Mouse (Mus musculus): Measurements from ENCODE around the gene Tcf7l2.

Tcf7l2 gene

GRCm38 (mm10) chr19:55794194-55794945, 52.8 kb downstream of the Tcf7l2 start:
- DNase-seq (ENCODE audit: low read depth), result no peak

- DNase-seq (ENCODE audit: low read depth), result no peak
Measured at GRCm38 (mm10) chr19:55794946-55795340, 53.3 kb downstream of the Tcf7l2 start.

GRCm38 (mm10) chr19:55795349-55795748, 53.7 kb downstream of the Tcf7l2 start:
- DNase-seq (ENCODE audit: low read depth), result peak; percentile 73

GRCm38 (mm10) chr19:55797834-55798233, 56.2 kb downstream of the Tcf7l2 start:
- DNase-seq (ENCODE audit: low read depth), result no peak

- peak; percentile 51 for DNase-seq (ENCODE audit: low read depth)
Measured at GRCm38 (mm10) chr19:55799411-55799810, 57.8 kb downstream of the Tcf7l2 start.

- DNase-seq (ENCODE audit: low read depth), result no peak
Measured at GRCm38 (mm10) chr19:55800059-55800458, 58.4 kb downstream of the Tcf7l2 start.

GRCm38 (mm10) chr19:55803121-55803520, 61.5 kb downstream of the Tcf7l2 start:
- DNase-seq (ENCODE audit: low read depth), result no peak

GRCm38 (mm10) chr19:55803797-55804196, 62.2 kb downstream of the Tcf7l2 start:
- no peak for DNase-seq (ENCODE audit: low read depth)

- DNase-seq (ENCODE audit: low read depth), result no peak
Measured at GRCm38 (mm10) chr19:55804795-55805194, 63.2 kb downstream of the Tcf7l2 start.

- DNase-seq (ENCODE audit: low read depth), result no peak
Measured at GRCm38 (mm10) chr19:55806434-55807193, 65.0 kb downstream of the Tcf7l2 start.

GRCm38 (mm10) chr19:55807194-55808053, 65.8 kb downstream of the Tcf7l2 start:
- DNase-seq (ENCODE audit: low read depth), result peak; percentile 32

GRCm38 (mm10) chr19:55808304-55808703, 66.7 kb downstream of the Tcf7l2 start:
- DNase-seq (ENCODE audit: low read depth), result no peak

- no peak for DNase-seq (ENCODE audit: low read depth)
Measured at GRCm38 (mm10) chr19:55809539-55809938, 67.9 kb downstream of the Tcf7l2 start.

GRCm38 (mm10) chr19:55812236-55812635, 70.6 kb downstream of the Tcf7l2 start:
- no peak for DNase-seq (ENCODE audit: low read depth)

GRCm38 (mm10) chr19:55815010-55815790, 73.6 kb downstream of the Tcf7l2 start:
- DNase-seq (ENCODE audit: low read depth), result no peak

GRCm38 (mm10) chr19:55816974-55817373, 75.4 kb downstream of the Tcf7l2 start:
- DNase-seq (ENCODE audit: low read depth), result peak; percentile 70

GRCm38 (mm10) chr19:55820202-55820601, 78.6 kb downstream of the Tcf7l2 start:
- no peak for DNase-seq (ENCODE audit: low read depth)

GRCm38 (mm10) chr19:55825001-55825827, 83.6 kb downstream of the Tcf7l2 start:
- peak; percentile 45 for DNase-seq (ENCODE audit: low read depth)

- DNase-seq (ENCODE audit: low read depth), result peak; percentile 47
Measured at GRCm38 (mm10) chr19:55825951-55826507, 84.4 kb downstream of the Tcf7l2 start.

- DNase-seq (ENCODE audit: low read depth), result peak; percentile 56
Measured at GRCm38 (mm10) chr19:55827613-55828259, 86.1 kb downstream of the Tcf7l2 start.

All from NIH3T3 (cell line).